Mouse (Mus musculus): ENCODE measurements at regions not wholly inside any gene's neighbourhood (a gene's known extent, or its start where the extent isn't known, plus 50 kb on each side); places are given as distances from the start of the nearest gene placed in this dataset.

GRCm38 (mm10) chr10:115664567-115664966 lies 77.0 kb upstream of the Lgr5 start:
- 30% methylated on average over 19 of the region's 19 CpGs for WGBS
- H3K27ac ChIP-seq, result no peak overlapping the region
- no peaks in the 10 kb centered on the region for H3K9me3 ChIP-seq
- ATAC-seq (ENCODE audit: low FRiP score), result peak; percentile 77
- H3K27me3 ChIP-seq, result no peaks in the 10 kb centered on the region
- no peaks in the 10 kb centered on the region for H3K36me3 ChIP-seq
- no peaks in the 10 kb centered on the region; the same call in 1 of the 2 replicates for H3K4me1 ChIP-seq (replicated peaks)
- H3K4me2 ChIP-seq, result peak overlapping the region; percentile 47
- H3K4me3 ChIP-seq, result peak overlapping the region; percentile 29
- H3K9ac ChIP-seq, result peak overlapping the region; percentile 56; the same call in 1 of the 2 replicates

- WGBS, result 96% methylated on average over 2 of the region's 2 CpGs
Observed at GRCm38 (mm10) chr10:115676661-115677060, 89.1 kb upstream of the Lgr5 start.

GRCm38 (mm10) chr10:115681115-115681514 lies 93.5 kb upstream of the Lgr5 start:
- Histone ChIP-seq H3K9ac (no peak overlapping the region), H3K4me1 (replicated peaks) (no peaks in the 10 kb centered on the region), H3K27me3 (no peaks in the 10 kb centered on the region), H3K4me2 (no peak overlapping the region), H3K9me3 (no peaks in the 10 kb centered on the region), H3K4me3 (no peak overlapping the region), H3K36me3 (no peaks in the 10 kb centered on the region), H3K27ac (no peak overlapping the region)
- ATAC-seq (ENCODE audit: low FRiP score), result no peak
- 56% methylated on average over 6 of the region's 6 CpGs for WGBS

More at GRCm38 (mm10) chr10:115676661-115677060, 89.1 kb upstream of the Lgr5 start:
- Histone ChIP-seq H3K4me3 (no peak overlapping the region), H3K36me3 (no peaks in the 10 kb centered on the region), H3K27me3 (no peaks in the 10 kb centered on the region), H3K9me3 (no peaks in the 10 kb centered on the region), H3K4me1 (replicated peaks) (no peaks in the 10 kb centered on the region), H3K27ac (no peak overlapping the region), H3K4me2 (no peak overlapping the region), H3K9ac (no peak overlapping the region)
- no peak for ATAC-seq (ENCODE audit: low FRiP score)

- WGBS, result 93% methylated on average over 4 of the region's 4 CpGs
- no peak for ATAC-seq (ENCODE audit: low FRiP score)
- no peaks in the 10 kb centered on the region for H3K9me3 ChIP-seq
- H3K36me3 ChIP-seq, result no peaks in the 10 kb centered on the region
- H3K4me3 ChIP-seq, result no peak overlapping the region
- no peak overlapping the region for H3K27ac ChIP-seq
- no peaks in the 10 kb centered on the region for H3K27me3 ChIP-seq
- no peaks in the 10 kb centered on the region for H3K4me1 ChIP-seq (replicated peaks)
- no peak overlapping the region for H3K4me2 ChIP-seq
- H3K9ac ChIP-seq, result no peak overlapping the region
Observed at GRCm38 (mm10) chr10:115691939-115692338, 104.4 kb upstream of the Lgr5 start.

- H3K36me3 ChIP-seq, result no peaks in the 10 kb centered on the region
- no peak overlapping the region for H3K27ac ChIP-seq
- no peaks in the 10 kb centered on the region for H3K27me3 ChIP-seq
- 68% methylated on average over 22 of the region's 22 CpGs for WGBS
- no peak overlapping the region for H3K4me3 ChIP-seq
- H3K4me1 ChIP-seq (replicated peaks), result no peaks in the 10 kb centered on the region
- ATAC-seq (ENCODE audit: low FRiP score), result no peak
- H3K4me2 ChIP-seq, result no peak overlapping the region
- H3K9me3 ChIP-seq, result no peaks in the 10 kb centered on the region
- no peak overlapping the region for H3K9ac ChIP-seq
Observed at GRCm38 (mm10) chr10:115693986-115694833, 106.6 kb upstream of the Lgr5 start.

GRCm38 (mm10) chr10:115702358-115702757 lies 114.3 kb upstream of the Tspan8 start:
- H3K4me3 ChIP-seq, result no peak overlapping the region
- H3K36me3 ChIP-seq, result no peaks in the 10 kb centered on the region
- no peak overlapping the region for H3K9ac ChIP-seq
- 93% methylated on average over 3 of the region's 3 CpGs for WGBS
- H3K9me3 ChIP-seq, result no peaks in the 10 kb centered on the region
- no peaks in the 10 kb centered on the region for H3K4me1 ChIP-seq (replicated peaks)
- ATAC-seq (ENCODE audit: low FRiP score), result no peak
- H3K27ac ChIP-seq, result no peak overlapping the region
- no peak overlapping the region for H3K4me2 ChIP-seq
- no peaks in the 10 kb centered on the region for H3K27me3 ChIP-seq

- no peak for ATAC-seq (ENCODE audit: low FRiP score)
- Histone ChIP-seq H3K9ac (no peak overlapping the region), H3K4me1 (replicated peaks) (no peaks in the 10 kb centered on the region), H3K4me2 (no peak overlapping the region), H3K4me3 (no peak overlapping the region), H3K27me3 (no peaks in the 10 kb centered on the region), H3K27ac (no peak overlapping the region), H3K9me3 (no peaks in the 10 kb centered on the region), H3K36me3 (no peaks in the 10 kb centered on the region)
- 71% methylated on average over 14 of the region's 14 CpGs for WGBS
Observed at GRCm38 (mm10) chr10:115708623-115709022, 108.0 kb upstream of the Tspan8 start.

GRCm38 (mm10) chr10:115713896-115714295 lies 102.7 kb upstream of the Tspan8 start:
- no peak overlapping the region for H3K27ac ChIP-seq
- no peaks in the 10 kb centered on the region for H3K9me3 ChIP-seq
- no peaks in the 10 kb centered on the region for H3K36me3 ChIP-seq
- H3K9ac ChIP-seq, result no peak overlapping the region
- 64% methylated on average over 6 of the region's 6 CpGs for whole genome bisulfite sequencing
- H3K27me3 ChIP-seq, result no peaks in the 10 kb centered on the region
- peaks cover 6% of the 10 kb centered on the region for H3K4me1 ChIP-seq (replicated peaks)
- no peak overlapping the region for H3K4me3 ChIP-seq
- H3K4me2 ChIP-seq, result no peak overlapping the region
- no peak for ATAC-seq (ENCODE audit: low FRiP score)

- Histone ChIP-seq H3K9me3 (no peaks in the 10 kb centered on the region), H3K9ac (no peak overlapping the region), H3K4me3 (no peak overlapping the region), H3K27ac (no peak overlapping the region), H3K4me2 (peak overlapping the region; percentile 26), H3K36me3 (no peaks in the 10 kb centered on the region), H3K4me1 (replicated peaks) (peaks cover 6% of the 10 kb centered on the region), H3K27me3 (no peaks in the 10 kb centered on the region)
- WGBS, result 43% methylated on average over 9 of the region's 9 CpGs
- no peak for ATAC-seq (ENCODE audit: low FRiP score)
Observed at GRCm38 (mm10) chr10:115716178-115716577, 100.5 kb upstream of the Tspan8 start.

- peaks cover 6% of the 10 kb centered on the region for H3K4me1 ChIP-seq (replicated peaks)
- no peaks in the 10 kb centered on the region for H3K9me3 ChIP-seq
- ATAC-seq (ENCODE audit: low FRiP score), result no peak
- 88% methylated on average over 8 of the region's 8 CpGs for WGBS
- no peak overlapping the region for H3K9ac ChIP-seq
- H3K36me3 ChIP-seq, result no peaks in the 10 kb centered on the region
- H3K27ac ChIP-seq, result no peak overlapping the region
- no peaks in the 10 kb centered on the region for H3K27me3 ChIP-seq
- no peak overlapping the region for H3K4me2 ChIP-seq
- no peak overlapping the region for H3K4me3 ChIP-seq
Observed at GRCm38 (mm10) chr10:115717064-115717463, 99.6 kb upstream of the Tspan8 start.

GRCm38 (mm10) chr10:115722589-115722988 lies 94.0 kb upstream of the Tspan8 start:
- H3K4me3 ChIP-seq, result no peak overlapping the region
- H3K4me1 ChIP-seq (replicated peaks), result no peaks in the 10 kb centered on the region
- no peak overlapping the region for H3K27ac ChIP-seq
- no peaks in the 10 kb centered on the region for H3K36me3 ChIP-seq
- no peaks in the 10 kb centered on the region for H3K9me3 ChIP-seq
- no peak for ATAC-seq (ENCODE audit: low FRiP score)
- H3K4me2 ChIP-seq, result no peak overlapping the region
- no peaks in the 10 kb centered on the region for H3K27me3 ChIP-seq
- WGBS, result 87% methylated on average over 3 of the region's 3 CpGs
- H3K9ac ChIP-seq, result no peak overlapping the region

GRCm38 (mm10) chr10:115742634-115743347 lies 73.8 kb upstream of the Tspan8 start:
- no peak for ATAC-seq (ENCODE audit: low FRiP score)
- no peak overlapping the region for H3K4me2 ChIP-seq
- no peaks in the 10 kb centered on the region for H3K36me3 ChIP-seq
- H3K4me3 ChIP-seq, result no peak overlapping the region
- WGBS, result 96% methylated on average over 10 of the region's 10 CpGs
- H3K9ac ChIP-seq, result no peak overlapping the region
- no peak overlapping the region for H3K27ac ChIP-seq
- no peaks in the 10 kb centered on the region for H3K4me1 ChIP-seq (replicated peaks)
- 0 out of 2 replicates have a peak, but pooled peaks cover 6% of the 10 kb centered on the region for H3K9me3 ChIP-seq
- H3K27me3 ChIP-seq, result no peaks in the 10 kb centered on the region

All from hindbrain, embryonic 13.5 days (tissue).